Mouse (Mus musculus): ENCODE results near the gene Serpina3g. TPM values are rescaled to one million over a fixed set of nuclear protein-coding genes. Genes with fewer than 3 reads are reported as not detected.

The Serpina3g gene
- polyA plus RNA-seq, 1 experiment from 2014 or later: 0.25 TPM

Other genes with a start within 250 kb of the Serpina3g start
- gene Serpina11, start 246.3 kb upstream of the Serpina3g start, polyA plus RNA-seq (2016; fragmentation: Nextera tagmentation; extraction: Ambion mirVana): not detected in 2 replicates
- gene Serpina9, start 222.5 kb upstream of the Serpina3g start, polyA plus RNA-seq (2016; fragmentation: Nextera tagmentation; extraction: Ambion mirVana): not detected in 2 replicates
- gene Serpina12, start 191.8 kb upstream of the Serpina3g start, polyA plus RNA-seq (2016; fragmentation: Nextera tagmentation; extraction: Ambion mirVana): not detected in 2 replicates
- gene Serpina5, start 135.1 kb upstream of the Serpina3g start, polyA plus RNA-seq (2016; fragmentation: Nextera tagmentation; extraction: Ambion mirVana): not detected in 2 replicates
- gene Serpina3a, start 123.5 kb upstream of the Serpina3g start, polyA plus RNA-seq (2016; fragmentation: Nextera tagmentation; extraction: Ambion mirVana): not detected in 2 replicates
- not detected in 2 replicates for gene Serpina3b, start 108.2 kb upstream of the Serpina3g start, polyA plus RNA-seq (2016; fragmentation: Nextera tagmentation; extraction: Ambion mirVana)
- not detected in 2 replicates for gene Serpina3c, start 82.4 kb upstream of the Serpina3g start, polyA plus RNA-seq (2016; fragmentation: Nextera tagmentation; extraction: Ambion mirVana)
- gene Serpina3f, start 21.7 kb upstream of the Serpina3g start, polyA plus RNA-seq (2016; fragmentation: Nextera tagmentation; extraction: Ambion mirVana): 0.27 and 0.30 TPM in 2 replicates
- not detected in 2 replicates for gene Serpina3i, start 26.9 kb downstream of the Serpina3g start, polyA plus RNA-seq (2016; fragmentation: Nextera tagmentation; extraction: Ambion mirVana)
- gene Serpina3j, start 78.3 kb downstream of the Serpina3g start, polyA plus RNA-seq (2016; fragmentation: Nextera tagmentation; extraction: Ambion mirVana): not detected in 2 replicates
- not detected in 2 replicates for gene Serpina3k, start 102.2 kb downstream of the Serpina3g start, polyA plus RNA-seq (2016; fragmentation: Nextera tagmentation; extraction: Ambion mirVana)
- gene Serpina3m, start 102.2 kb downstream of the Serpina3g start, polyA plus RNA-seq (2016; fragmentation: Nextera tagmentation; extraction: Ambion mirVana): not detected in 2 replicates
- not detected in 2 replicates for gene Serpina3n, start 170.5 kb downstream of the Serpina3g start, polyA plus RNA-seq (2016; fragmentation: Nextera tagmentation; extraction: Ambion mirVana)
- gene Gsc, start 237.1 kb downstream of the Serpina3g start, polyA plus RNA-seq (2016; fragmentation: Nextera tagmentation; extraction: Ambion mirVana): 0.24 and 0.27 TPM in 2 replicates

Data from midbrain, embryonic 10.5 days (tissue).